Comparison of ENCODE assay signal across 8 mouse cellular contexts in genomic region chr6:137470901-137471598, GRCm38 (mm10).
DNase-seq lines count a peak whose midpoint lies in the region; ATAC-seq lines count a peak whose summit lies in the region.

No protein-coding gene starts in this region.

- ATAC-seq in hematopoietic stem cell, adult 5-6 weeks (replicated peaks in 1 of 2; ENCODE audit: insufficient read depth in 1 of 2, low FRiP score in 2 of 2, low TSS enrichment in 1 of 2, low read depth in 1 of 2, poor library complexity in 2 of 2, severe bottlenecking in 2 of 2) = peak; percentile 71 to 84
- no peak for ATAC-seq in erythroblast, adult 5-6 weeks (replicated peaks; ENCODE audit: low FRiP score, poor library complexity, severe bottlenecking)

- DNase-seq in adrenal gland, adult 18-20 months (ENCODE audit: low spot score in 2 of 2) = peak; percentile 70 to 72
- peak; percentile 66 for DNase-seq in cerebellum, adult 8-10 months
- DNase-seq in frontal cortex, postnatal 14 days (ENCODE audit: low spot score in 2 of 2) = peak; percentile 74 to 81
- DNase-seq in layer of hippocampus, postnatal 25 days (ENCODE audit: extremely low spot score in 1 of 2, low spot score in 1 of 2) = peak; percentile 50 to 81
- DNase-seq in lung, postnatal 4 days = peak; percentile 86 to 88
- DNase-seq in right cerebral cortex, postnatal 10 days (ENCODE audit: low spot score in 2 of 2) = peak; percentile 94 to 95
